Mouse (Mus musculus) lung, adult 18-20 months (tissue): ENCODE results near the gene Pip4k2c.
"Not testable (repeated sequence)": the region's sequence is repeated elsewhere in the genome, so short reads cannot be mapped to it uniquely, and the experiment has no call there.

ENCODE experiments used
- DNase-seq, 2 experiments: peaks; one replicate each; pipeline ENCODE4 v3.0.0; 2022; ENCODE audit warnings: mixed read lengths in 2 of 2

The Pip4k2c gene

DNA sequence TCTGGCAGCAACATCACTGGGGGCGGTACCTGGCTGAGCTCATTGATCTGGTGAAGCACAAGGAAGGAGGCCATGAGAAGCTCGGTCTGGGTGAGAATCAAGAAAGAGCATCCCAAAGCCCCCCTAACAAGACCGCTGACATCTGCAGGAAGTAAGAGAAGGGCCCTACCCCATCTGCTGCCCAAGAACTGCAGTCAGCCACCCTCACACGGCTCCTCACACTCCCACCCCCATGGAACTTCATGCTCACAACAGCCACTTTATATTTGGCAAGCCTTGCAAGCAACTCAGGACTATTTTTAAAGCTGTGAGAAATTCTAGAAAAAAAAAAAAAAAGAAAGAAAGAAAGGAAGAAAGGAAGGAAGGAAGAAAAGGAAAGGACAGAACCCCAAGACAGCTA, 2.5 kb downstream of the Pip4k2c start:
- no peak for DNase-seq

DNA sequence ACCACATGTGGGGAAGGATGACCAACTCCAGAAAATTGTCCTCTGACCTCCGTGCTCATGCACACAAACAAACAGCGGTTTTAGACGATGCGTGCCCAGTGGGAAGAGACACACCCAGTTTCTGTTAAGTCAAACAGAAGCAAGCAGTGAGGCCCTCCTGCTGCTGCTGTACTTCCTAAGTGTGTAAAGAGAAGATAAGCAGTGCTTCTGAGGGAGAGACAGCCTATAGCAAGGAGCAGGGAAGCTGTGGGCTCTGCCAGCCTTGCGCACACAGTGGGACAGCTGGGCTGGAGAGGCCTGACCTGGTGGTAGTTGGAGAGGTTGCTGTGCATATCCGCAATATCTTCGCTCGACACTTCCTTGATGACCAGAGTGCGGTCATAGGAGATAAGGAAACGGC, 6.0 kb downstream of the Pip4k2c start:
- no peak for DNase-seq

DNA sequence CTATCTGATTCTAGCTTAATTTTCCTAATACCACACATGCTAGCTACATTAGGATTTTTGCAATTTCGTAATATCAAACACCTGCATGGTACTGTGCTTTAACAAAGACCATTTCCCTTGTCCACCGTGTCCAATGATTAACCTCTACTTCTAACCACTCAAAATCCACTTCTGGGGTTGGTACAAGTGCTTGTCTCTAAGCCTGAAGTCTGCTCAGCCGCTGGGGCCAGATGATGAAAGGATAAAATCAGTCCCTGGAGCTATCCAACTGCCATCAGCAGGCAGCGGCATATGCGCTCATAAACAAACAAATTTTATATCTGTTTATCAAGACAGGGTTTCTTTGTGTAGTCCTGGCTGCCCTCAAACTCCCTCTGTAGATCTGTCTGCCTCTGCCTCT, 6.8 kb downstream of the Pip4k2c start:
- DNase-seq = peak in 1 of 2 experiments; percentile 51

DNA sequence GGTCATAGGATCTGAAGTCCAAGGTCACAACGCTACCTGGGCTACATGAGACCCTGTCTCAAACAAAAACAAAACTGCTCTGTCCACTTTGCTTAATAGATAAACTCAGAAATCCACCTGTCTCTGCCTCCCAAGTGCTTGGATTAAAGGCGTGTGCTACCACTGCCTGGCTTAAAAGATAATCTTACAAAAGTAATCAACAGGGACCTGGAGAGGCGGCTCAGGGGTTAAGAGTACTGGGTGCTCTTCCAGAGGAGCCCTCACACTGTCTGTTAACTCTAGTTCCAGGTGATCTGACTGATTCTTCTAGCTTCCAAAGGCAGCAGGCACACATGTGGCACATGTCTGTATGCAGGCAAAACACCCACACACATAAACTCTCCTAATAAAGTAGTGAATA, 8.3 kb downstream of the Pip4k2c start:
- DNase-seq = no peak

DNA sequence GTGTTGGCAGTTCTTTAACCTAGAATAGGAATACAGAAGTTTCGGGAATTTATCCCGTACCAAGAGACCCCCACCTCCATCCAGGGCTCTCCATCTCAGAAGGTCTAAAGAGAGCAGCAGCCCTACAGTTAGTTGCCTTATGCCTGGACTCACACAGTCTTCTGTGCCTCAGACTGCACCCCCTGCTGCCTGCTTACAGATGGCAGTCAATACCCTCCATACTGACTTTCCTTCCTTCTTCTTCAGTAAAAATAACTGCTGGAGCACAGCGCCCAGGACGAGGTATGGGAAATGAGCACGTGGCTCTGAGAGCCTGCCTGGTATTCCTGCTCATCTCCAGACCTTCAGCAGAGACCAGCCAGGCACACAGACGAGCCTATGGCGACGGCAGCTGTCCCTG, 11.1 kb downstream of the Pip4k2c start:
- DNase-seq = no peak

DNA sequence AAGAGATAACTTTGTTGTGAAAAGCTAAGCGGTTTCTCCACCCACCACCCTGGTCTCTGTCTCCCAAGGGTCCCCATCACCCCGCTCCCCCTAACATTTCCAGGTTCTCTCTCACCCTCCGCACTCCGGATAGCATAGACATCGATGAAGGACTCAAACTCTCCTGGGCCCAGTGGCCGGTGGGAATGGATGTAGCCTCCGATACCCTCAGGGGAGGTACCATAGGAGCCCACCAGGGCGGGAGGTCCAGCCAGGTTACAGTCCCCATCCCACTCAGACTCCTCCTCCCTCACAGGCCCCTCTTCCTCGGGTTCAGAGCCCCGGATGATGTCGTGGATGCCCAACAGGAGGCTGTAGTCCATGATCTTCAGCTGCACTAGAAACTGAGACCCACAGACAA, 11.9 kb downstream of the Pip4k2c start:
- DNase-seq = no peak

DNA sequence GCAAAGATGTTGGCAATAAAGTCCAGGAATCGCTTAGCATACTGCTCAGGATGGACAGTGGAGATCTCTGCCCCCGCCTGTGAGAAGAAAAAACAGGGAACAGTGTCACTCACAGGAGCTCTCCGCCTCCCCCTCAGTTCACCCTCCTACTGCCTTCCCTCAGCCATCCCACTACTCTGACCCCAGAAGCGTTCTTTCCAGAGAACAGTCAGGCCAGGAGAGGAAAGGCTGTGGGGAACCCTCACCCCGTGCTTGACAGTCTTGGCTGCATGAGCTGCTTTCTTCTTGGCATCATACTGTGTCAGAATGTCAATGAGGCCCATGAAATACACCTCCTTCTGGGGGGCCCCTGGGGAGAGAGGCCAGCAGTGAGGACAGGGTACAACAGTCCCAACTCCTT, 12.3 kb downstream of the Pip4k2c start:
- no peak for DNase-seq

DNA sequence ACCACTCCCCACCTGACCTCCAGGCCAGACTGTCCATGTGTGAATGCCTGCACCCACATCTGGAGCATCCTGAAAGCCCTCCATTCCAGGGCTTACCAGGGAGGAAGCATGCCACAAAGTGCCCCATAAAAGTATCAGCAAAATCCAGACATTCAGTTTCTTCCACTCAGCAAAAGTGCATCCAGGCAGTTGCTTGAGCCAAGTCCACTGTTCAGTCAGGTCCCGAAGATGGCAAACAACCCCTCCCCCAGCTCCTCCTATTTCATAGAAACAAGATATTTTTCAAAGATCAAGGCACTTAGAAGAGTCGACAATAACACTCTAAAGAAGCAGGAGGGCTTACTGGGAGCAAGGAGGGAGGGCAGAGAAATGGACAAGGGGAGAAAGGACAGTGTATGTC, 12.9 kb downstream of the Pip4k2c start:
- no peak for DNase-seq

DNA sequence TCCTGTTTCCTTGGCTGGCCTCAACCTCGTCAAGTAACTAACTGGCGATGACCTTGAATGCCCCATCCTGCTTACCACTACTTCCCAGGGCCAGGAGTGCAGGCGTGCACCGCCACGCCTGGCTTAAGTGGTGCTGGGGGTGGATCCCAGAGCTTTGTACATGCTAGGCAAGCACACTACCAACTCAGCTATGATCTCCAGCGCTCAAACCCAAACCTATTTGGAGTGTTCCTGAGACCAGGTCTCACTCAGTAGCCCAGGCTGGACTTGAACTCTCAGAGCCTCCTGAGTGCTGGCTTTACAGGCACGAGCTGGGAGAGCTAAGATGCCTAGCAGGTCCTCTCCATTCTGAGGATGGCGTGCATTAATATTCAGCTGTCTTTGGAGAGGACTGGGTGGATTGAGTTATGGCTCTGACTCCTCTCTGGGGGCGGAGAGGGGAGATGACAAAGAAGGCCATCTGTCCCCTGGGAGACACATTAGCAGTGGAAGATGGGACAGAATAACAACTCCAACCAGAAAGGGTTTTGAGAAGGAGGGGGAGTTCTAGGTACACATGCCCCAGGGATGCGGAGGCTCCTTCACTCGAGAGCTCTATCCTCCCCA, 13.8 kb downstream of the Pip4k2c start:
- peak in 1 of 2 experiments; percentile 34 for DNase-seq

DNA sequence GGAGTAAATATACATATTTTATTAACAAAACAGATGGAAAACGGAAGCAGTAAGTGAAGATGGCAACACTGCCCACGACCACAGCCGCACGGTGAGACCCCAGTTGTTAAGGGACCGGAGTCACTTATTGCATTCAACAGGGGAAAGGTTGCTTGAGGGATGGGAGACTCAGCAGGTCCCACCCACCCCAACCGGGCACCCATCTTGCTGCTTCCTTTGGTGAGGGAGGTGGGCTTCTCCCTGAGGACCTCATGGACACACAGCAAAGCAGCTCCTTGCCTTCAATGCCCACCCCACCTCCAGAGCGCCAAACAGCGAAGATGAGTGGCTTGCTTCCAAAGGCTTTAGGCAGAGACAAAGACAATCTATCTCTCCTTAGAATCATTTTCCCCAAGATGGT, 14.3 kb downstream of the Pip4k2c start:
- no peak for DNase-seq

DNA sequence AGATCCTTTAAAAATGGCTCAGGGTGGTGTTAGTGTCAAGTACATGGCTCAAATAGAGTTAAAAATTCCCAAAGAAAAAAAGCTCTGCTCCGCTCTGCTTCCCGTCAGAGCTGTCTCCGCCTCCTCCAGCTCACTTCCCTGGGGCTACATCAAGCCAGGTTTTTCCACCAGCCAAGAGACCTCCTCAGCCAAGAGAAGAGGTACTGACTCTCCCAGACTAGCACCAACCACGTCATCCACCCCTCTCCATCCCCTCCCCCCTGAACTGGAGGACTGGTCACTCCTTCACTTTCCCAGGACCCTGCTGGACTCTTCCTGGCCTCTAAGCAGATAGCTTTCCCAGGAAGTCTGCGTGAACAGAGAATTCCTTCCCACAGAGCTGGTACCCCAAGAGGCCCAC, 15.0 kb downstream of the Pip4k2c start:
- DNase-seq = peak; percentile 69 to 82

DNA sequence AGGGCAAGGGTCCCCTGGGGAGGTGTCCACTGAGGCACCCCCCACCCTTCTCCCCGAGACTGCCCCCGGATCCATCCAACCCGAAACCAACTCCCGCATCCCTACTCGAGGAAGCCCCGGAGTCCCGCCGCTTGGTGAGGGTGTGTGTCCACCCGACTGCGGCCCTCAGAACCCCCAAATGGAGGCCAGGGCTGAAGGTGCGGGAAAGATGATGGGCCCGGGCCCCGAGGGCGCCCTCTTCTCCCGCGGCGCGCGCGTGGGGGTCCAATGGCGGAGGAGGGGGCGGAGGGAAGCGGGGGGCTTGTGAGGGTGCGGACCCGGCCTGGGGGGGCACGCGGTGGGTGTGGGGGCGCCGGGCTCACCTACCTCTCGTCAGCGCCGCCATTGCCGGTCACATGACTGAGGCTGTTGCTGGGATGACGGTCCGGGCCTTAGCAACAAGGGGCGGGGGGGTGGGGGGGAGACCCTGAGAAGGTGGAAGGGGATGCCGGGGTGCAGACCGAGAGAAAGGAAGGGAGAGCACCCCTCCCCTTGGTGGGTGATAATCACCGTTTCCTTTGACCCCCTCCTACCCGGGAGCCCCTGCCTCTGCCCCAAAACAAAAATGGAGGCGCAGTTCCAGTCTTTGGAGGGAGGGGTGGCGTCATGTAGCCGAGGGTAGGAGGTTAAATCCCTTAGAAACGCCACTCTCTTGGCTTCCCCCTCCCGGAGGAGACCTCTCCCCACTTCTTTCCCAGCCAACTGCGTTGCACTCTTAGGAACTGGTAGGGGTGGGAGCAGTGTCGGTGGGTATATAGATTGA, 15.9 kb downstream of the Pip4k2c start, which contains the start of gene Dtx3:
TSS of gene Dtx3 (minus strand) at position 401 of the 802 bp plus-strand sequence.
- peak in 1 of 2 experiments; percentile 42 for DNase-seq

DNA sequence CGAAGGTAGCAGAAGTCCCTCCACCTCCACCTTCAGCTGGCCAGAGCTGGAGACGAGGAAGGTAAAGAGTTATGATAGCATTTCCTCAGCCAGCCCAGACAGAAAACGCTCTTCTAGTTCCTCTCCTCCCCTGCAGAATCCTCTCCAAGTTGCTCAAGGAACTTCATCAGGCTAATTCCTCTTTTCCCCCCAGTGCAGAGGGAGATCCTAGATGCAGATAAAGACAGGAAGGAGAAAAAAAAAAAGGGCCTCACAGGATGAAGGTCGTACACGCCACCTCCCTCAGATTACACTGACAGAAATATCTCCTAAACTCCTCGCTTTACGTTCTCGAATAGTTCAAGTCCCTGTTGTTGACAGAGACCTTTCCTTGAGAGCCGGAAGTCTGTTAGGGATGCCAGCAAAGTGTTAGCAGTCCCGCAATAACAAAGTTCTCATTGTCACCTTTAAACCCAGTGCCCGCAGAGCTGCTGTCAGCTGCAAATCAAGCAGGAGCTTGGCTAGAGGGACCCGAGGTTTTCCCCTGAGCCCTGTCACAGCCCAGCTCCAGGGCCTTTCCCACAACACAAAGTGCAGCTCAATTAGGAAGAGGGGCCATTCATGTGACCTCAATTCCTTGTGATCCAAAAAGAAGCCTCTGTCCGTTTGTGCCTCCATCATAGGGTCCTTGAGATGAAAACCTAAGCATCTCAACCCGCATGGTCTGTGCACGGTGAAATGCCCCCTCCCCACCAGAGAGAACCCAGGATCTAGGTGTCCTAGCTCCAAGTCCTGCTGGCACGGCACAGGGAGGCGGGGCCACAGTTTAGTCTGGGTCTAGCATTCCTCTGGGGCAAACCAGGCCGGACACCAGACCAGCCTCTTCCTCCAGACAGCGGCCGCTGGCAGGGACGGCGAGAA, 16.7 kb downstream of the Pip4k2c start:
- peak; percentile 72 to 78 for DNase-seq

DNA sequence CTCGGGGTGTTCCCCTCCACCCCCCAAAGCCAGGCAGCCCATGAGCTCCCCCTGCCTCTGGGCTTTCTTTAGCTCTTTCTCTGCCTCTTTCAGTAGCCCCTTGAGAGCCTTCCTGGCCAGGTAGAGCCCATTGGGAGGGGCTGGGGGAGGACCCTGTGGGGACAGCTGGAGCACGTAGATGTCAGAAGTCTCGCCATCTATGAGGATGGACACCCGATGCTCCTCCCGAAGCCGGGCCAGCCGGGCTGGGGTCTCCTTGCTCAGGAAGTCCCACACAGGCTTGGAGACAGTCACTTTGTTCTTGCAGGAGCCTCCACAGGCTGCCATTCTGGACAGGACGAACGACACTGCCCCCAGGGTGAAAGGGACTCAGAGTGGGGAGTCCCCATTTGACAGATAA, 18.4 kb downstream of the Pip4k2c start:
- DNase-seq = no peak

DNA sequence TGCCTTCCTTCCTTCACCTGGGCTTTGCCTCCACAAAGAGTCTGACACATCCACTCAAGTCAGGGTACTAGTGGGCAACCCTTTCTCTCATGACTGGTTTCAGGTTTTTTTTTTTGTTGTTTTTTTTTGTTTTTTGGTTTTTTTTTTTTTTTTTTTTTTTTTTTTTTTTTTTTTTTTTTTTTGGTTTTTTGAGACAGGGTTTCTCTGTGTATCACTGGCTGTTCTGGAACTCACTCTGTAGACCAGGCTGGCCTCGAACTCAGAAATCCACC, 19.4 kb downstream of the Pip4k2c start:
- not testable (repeated sequence) for DNase-seq

DNA sequence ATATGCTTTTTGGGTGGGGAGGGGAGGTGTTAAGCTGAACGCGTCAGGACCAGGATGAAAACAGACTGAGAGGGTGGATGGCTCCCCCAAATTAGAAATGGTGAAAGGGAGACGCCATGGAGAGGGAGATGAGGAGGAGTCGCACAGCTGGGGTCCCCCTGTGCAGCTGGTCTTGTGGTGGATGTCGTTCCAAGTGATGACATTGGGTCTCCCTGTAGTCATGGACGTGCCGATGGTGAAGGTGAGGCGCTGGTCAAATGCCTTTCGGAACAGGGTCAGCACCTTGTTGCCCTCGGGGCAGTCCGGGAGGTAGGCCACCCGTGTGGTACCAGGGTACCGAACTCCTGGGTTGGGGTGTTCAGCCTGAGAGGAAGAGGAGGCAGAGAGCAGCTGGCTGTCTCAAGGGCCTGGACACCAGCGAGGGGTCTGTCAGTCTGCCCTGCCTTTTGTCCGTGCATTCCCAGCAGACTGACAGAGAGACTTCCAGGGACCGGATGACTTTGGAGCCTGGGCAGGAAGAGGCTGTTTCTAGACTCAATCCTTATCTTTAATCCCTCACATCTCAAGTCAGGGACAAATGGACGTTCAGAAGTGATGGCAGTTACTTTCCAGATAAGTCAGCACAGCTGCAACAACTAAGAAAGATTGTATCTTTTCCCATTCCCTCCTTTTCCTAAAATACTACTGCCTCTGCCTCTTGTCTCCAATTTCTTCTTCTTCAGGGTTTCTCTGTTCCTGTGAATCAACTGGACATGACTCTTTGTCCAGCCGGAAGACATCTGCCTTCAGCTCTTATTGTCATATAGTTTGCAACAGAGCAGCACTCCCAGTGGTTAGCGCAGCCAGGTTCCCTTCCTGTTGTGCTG, 20.0 kb downstream of the Pip4k2c start:
- no peak for DNase-seq

DNA sequence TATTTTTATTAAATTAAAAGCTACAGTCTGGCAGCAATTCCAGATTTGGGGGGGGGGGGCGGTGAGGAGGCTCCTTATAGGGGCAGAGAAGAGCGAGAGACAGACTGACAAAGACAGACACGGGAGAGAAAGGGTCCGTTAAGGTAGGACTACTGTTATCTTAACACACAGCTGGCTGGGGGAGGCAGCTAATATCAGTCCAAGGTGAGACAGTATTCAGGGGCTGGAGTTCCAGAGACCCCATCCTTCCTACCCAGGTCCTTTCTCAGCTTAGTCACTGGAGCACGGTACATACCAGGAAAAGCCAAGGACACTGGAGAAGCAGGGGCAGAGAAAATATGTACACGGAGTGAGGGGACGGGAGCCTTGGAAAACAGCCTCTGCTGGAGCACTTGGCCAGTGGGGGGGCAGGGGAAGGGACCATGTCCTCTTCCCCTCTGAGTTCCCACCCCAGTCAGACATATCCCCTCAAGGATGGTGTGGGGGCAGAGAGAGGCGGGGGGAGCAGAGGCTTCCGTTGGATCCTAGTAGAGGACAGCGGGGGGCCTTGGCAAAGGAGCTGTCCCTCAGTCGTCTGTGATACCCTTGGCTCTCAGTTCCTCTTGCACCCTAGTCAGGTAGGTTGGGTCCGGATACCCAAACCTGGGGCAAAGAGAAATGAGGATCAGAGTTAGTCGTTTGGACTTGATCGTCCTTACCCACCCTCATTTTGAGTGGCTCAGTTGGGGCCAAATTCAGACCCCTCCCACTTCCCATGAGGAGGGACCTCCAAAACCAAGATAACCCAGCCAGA, 20.8 kb downstream of the Pip4k2c start:
- DNase-seq = no peak

DNA sequence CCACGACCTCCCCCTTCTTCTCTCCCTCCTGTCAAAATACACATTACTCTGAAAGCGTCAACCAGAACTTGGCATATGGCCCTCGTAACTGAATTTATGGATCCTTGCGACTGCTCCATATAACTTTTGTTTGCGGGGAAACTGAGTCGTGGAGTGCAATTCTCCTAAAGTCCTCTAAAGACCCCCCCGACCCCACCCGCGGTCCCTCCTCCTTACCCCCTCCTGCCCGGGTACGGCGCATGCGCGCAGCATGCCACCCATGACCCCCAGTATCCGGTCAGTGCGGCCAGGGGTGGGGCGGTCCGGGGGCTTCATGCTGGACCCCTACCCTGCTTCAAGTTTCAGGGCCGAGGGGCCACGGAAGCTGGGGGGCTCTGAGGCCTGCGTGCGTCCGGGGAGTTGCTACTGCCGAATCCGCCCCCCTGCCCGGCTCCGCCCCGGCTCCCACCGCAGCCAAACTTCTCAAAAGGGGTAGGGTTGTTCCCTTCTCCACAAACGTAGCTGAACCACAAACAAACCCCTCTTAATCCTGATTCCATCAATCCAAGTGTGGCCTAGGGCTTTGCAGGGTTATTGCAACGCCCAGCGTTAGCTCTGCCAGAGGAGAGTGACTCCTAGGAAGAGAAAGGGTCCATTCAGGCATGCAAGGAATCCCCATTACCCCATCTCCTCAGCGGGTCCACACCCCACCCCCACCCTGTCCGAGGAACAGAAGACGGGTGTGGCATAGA, 21.6 kb downstream of the Pip4k2c start, which contains the start of gene Arhgef25:
TSS of gene Arhgef25 (minus strand) at position 433 of the 731 bp plus-strand sequence.
- peak; percentile 43 to 51 for DNase-seq

DNA sequence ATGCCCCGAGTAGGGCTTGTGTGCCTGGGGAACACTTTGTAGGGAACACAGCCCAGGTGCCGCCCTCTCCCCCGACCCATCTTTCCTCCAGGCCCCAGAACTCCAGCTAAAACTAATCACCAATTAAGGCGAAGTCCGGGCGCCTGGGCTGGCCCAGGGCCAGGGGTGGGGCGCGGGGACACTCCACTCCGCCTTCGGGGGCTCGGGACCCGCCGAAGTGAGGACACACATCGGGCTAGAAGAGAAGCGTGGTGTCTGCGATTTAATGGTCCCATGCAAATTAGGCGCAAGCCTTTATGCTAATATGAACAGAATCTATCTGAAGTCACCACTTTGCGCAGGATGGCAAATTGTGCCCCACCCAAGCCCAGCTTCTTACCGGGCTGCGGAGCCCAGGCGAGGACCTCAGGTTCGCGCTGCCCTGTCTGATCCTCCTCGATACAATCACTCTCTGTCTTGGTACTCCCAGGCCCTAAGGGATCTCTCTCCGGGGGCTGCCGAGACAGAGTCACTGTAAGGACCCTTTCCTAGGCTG, 22.2 kb downstream of the Pip4k2c start:
- DNase-seq = no peak

DNA sequence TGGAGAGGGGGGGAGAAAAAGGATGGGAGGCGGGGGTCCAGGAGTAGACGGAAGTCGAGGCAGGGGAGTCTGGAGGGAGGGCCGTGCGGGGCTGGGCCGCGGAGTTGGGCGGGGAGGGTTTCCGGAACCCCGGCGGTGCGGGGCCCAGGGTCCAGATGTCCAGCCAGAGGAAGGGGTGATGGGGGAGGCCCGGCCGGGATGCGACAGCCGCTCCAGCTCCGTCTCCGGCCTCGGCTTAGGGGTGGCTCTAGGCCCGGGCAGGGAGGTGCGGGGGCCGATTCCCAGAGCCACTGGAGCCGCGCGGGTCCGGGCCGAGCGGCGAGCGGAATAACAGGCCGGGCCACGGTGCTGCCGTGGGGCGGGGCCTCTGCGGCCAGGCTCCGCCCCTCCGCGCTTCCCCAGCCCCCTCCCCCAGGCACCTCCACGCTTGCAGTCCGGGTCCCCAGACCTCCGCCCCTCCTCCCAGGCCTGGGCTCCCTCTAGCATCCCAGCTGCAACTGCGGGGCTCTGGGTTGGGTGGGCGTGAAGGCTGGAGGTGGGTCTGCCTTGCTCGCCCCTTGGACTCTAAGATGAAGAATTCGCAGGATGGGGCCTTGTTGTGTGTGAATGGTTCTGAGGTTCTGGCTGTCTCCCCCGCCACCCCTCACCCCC, 22.8 kb downstream of the Pip4k2c start:
- peak; percentile 29 to 39 for DNase-seq
